Mouse (Mus musculus) ES-E14 (cell line): Measurements from ENCODE around the gene Cog5. TPM values are rescaled to one million over a fixed set of nuclear protein-coding genes. Genes with fewer than 3 reads are reported as not detected.

Experiments
- DNase-seq: peaks from one replicate; pipeline ENCODE4 v3.0.0-alpha.2; 2013; ENCODE audit warnings: low read depth, low spot score
- H3K27ac ChIP-seq: 2 replicates; pipeline ENCODE4 v1.5.1; 2012; ENCODE audit warnings: low read depth, mild to moderate bottlenecking, low read length, moderate library complexity, mixed read lengths; ENCODE audit not compliant: poor library complexity, insufficient read depth, severe bottlenecking
- H3K36me3 ChIP-seq: 2 replicates; pipeline ENCODE4 v1.6.1; 2012; ENCODE audit warnings: mild to moderate bottlenecking, low read length, moderate library complexity, mixed read lengths; ENCODE audit not compliant: control insufficient read depth, poor library complexity, insufficient read depth, severe bottlenecking
- H3K4me1 ChIP-seq, 2 experiments: fragments of 150-350 bp in 1 of 2; sonication (generic) in 1 of 2; 2 replicates each; pipeline ENCODE4 v1.6.1; 2012; ENCODE audit warnings: low read length in 2 of 2, mild to moderate bottlenecking in 1 of 2, mixed read lengths in 1 of 2; ENCODE audit not compliant: control insufficient read depth in 2 of 2, insufficient read depth in 2 of 2, poor library complexity in 1 of 2
- H3K4me3 ChIP-seq, 2 experiments: fragments of 150-350 bp in 1 of 2; sonication (generic) in 1 of 2; 2 replicates each; pipeline ENCODE4 v1.5.1; 2012; ENCODE audit warnings: low read length in 2 of 2, low read depth in 1 of 2, mild to moderate bottlenecking in 1 of 2, mixed read lengths in 1 of 2; ENCODE audit not compliant: insufficient read depth in 1 of 2, poor library complexity in 1 of 2, severe bottlenecking in 1 of 2
- H3K9ac ChIP-seq: 2 replicates; pipeline ENCODE4 v1.6.1; 2012; ENCODE audit warnings: low read depth, mild to moderate bottlenecking, low read length, mixed read lengths; ENCODE audit not compliant: poor library complexity, insufficient read depth, severe bottlenecking
- H3K9me3 ChIP-seq: fragments of 150-350 bp; sonication (generic); 2 replicates; pipeline ENCODE4 v1.6.1; 2012; ENCODE audit warnings: low read depth, mild to moderate bottlenecking, low read length; ENCODE audit not compliant: control insufficient read depth, insufficient read depth
- CHD2 ChIP-seq: IDR thresholded peaks from 2 replicates; pipeline ENCODE4 v1.6.1; 2014; ENCODE audit warnings: mild to moderate bottlenecking, low read depth, low read length, inconsistent platforms
- HCFC1 ChIP-seq: IDR thresholded peaks from 2 replicates; pipeline ENCODE4 v1.6.1; 2012; ENCODE audit warnings: low read length, inconsistent platforms, borderline replicate concordance; ENCODE audit not compliant: insufficient read depth
- MAFK ChIP-seq: IDR thresholded peaks from 2 replicates; pipeline ENCODE4 v1.6.1; 2014; ENCODE audit warnings: mild to moderate bottlenecking, low read depth, low read length, inconsistent platforms; ENCODE audit not compliant: insufficient read depth
- ZC3H11A ChIP-seq: IDR thresholded peaks from 2 replicates; pipeline ENCODE4 v1.6.1; 2012; ENCODE audit warnings: low read depth, mild to moderate bottlenecking, inconsistent platforms, low read length, borderline replicate concordance
- ZNF384 ChIP-seq: IDR thresholded peaks from 2 replicates; pipeline ENCODE4 v1.6.1; 2012; ENCODE audit warnings: low read depth, low read length, inconsistent platforms
- in situ Hi-C, 2 experiments: fragments of 600-800 bp; cut with MboI; formaldehyde crosslinking; loops; one replicate each; pipeline ENCODE4 v1.15.1; 2025; ENCODE audit warnings: low sequenced_read_pairs in 2 of 2, inconsistent platforms in 1 of 2; ENCODE audit not compliant: unreplicated experiment in 2 of 2
- total RNA-seq: library from RNA; depleted of rRNA; stranded (reverse); fragments of 300-350 nt; gene quantifications from 2 replicates; pipeline ENCODE4 v1.2.3, GENCODE M21; 2012

Gene Cog5
- total RNA-seq, 1 experiment, result 33.3 TPM

DNA sequence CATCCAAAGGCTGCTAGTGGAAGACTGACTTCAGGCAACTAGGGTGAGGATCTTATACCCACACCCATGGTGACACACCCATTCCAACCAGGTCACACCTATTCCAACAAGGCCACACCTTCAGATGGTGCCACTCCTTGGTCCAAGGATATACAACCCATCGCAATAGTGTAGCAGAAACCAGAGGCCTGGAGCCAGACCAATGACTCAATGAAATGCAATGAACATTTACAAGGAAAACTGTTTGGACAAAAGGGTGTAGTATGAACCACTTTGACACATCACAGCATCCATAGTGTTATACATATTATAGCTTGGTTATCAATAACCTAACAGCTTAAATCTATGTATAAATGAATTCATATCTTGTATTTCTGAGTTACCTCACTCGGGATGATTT, 194.9 kb downstream of the Cog5 start:
- Histone ChIP-seq H3K36me3 (no peaks in the 10 kb centered on the region), H3K4me3 (no peak overlapping the region), H3K27ac (no peak overlapping the region), H3K4me1 (no peaks in the 10 kb centered on the region), H3K9ac (no peak overlapping the region), H3K9me3 (no peaks in the 10 kb centered on the region)
- TF ChIP-seq ZC3H11A (no peak), ZNF384 (no peak)
- in situ Hi-C loops, result no loop called here
- DNase-seq, result no peak

DNA sequence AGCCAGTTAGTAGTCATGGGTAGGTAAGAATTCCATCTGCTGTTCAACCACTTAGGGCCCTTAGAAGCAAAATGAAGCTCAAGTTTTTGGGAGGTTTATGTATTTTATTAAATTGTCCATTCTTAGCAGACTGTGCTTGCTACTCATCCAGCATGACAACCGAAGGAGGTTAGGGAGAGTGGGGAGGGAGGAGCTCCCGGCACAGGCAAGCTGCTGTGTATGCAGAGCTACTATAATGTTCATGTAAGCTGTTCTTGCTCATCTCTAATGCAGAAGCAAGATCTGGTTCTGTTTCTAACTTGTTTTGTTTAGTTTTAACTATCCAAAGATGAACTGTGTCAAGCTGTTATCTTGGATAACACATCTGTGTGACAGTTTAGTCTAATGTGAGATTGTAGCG, 199.4 kb downstream of the Cog5 start:
- no peak overlapping the region for H3K9ac ChIP-seq
- DNase-seq, result no peak
- no peaks in the 10 kb centered on the region for H3K9me3 ChIP-seq
- in situ Hi-C loops, result no loop called here
- no peaks in the 10 kb centered on the region for H3K4me1 ChIP-seq
- peaks cover 2% of the 10 kb centered on the region; the same call in 1 of the 2 replicates for H3K36me3 ChIP-seq
- no peak overlapping the region for H3K27ac ChIP-seq
- no peak overlapping the region for H3K4me3 ChIP-seq
- TF ChIP-seq ZNF384, result no peak
- no peak for TF ChIP-seq CHD2

DNA sequence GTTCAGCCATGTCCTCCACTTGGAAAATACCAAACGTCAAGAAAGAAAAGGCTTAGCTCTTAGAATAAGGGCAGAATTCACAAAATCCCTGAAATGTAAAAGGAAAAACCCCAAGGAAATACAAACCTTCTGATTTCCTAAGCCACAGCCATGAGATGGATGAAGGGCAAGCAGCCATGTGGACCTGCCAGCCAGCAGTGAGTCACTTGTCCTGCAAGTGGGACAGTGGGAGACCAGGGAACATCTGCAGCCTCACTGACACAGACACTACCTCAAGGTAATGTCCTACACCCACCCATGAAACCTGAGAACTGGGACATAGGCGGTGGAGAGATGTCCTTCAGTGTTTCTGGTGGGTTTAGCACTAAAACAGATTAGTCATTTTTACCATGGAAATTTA, 200.1 kb downstream of the Cog5 start:
- DNase-seq, result no peak
- no peaks in the 10 kb centered on the region for H3K9me3 ChIP-seq
- H3K27ac ChIP-seq, result no peak overlapping the region
- in situ Hi-C loops, result no loop called here
- no peak for TF ChIP-seq ZC3H11A
- no peak for TF ChIP-seq MAFK
- TF ChIP-seq ZNF384, result no peak
- no peak for TF ChIP-seq HCFC1
- TF ChIP-seq CHD2, result no peak
- H3K4me3 ChIP-seq, result no peak overlapping the region
- no peaks in the 10 kb centered on the region for H3K4me1 ChIP-seq
- no peak overlapping the region for H3K9ac ChIP-seq
- H3K36me3 ChIP-seq, result peaks cover 2% of the 10 kb centered on the region; the same call in 1 of the 2 replicates

DNA sequence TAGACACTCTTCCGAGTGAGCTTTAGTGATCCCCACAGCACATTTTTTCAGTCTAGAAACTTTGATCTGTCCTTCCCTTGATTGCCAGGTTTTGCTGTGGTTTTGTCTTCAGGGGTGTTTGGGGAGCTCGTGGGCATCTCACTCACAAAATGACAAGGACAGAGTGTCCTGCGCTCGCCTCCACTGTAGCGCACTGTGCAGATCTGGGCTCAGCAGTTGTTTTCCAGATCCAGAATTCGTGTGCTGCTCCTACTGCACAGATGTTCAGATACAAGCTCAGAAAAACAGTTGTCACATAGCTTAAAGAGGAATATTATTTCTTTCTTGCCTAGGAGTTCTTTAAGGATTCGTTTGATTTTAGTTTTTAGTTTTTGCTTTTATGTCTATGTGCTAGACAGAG, 203.1 kb downstream of the Cog5 start:
- no peak for TF ChIP-seq ZNF384
- no peak for TF ChIP-seq CHD2
- TF ChIP-seq MAFK, result no peak
- no peak for TF ChIP-seq HCFC1
- TF ChIP-seq ZC3H11A, result no peak
- no peaks in the 10 kb centered on the region for H3K9me3 ChIP-seq
- peaks cover 2% of the 10 kb centered on the region; the same call in 1 of the 2 replicates for H3K36me3 ChIP-seq
- no peak for DNase-seq
- no peak overlapping the region for H3K27ac ChIP-seq
- in situ Hi-C loops, result no loop called here
- H3K9ac ChIP-seq, result no peak overlapping the region
- no peaks in the 10 kb centered on the region for H3K4me1 ChIP-seq
- no peak overlapping the region for H3K4me3 ChIP-seq

DNA sequence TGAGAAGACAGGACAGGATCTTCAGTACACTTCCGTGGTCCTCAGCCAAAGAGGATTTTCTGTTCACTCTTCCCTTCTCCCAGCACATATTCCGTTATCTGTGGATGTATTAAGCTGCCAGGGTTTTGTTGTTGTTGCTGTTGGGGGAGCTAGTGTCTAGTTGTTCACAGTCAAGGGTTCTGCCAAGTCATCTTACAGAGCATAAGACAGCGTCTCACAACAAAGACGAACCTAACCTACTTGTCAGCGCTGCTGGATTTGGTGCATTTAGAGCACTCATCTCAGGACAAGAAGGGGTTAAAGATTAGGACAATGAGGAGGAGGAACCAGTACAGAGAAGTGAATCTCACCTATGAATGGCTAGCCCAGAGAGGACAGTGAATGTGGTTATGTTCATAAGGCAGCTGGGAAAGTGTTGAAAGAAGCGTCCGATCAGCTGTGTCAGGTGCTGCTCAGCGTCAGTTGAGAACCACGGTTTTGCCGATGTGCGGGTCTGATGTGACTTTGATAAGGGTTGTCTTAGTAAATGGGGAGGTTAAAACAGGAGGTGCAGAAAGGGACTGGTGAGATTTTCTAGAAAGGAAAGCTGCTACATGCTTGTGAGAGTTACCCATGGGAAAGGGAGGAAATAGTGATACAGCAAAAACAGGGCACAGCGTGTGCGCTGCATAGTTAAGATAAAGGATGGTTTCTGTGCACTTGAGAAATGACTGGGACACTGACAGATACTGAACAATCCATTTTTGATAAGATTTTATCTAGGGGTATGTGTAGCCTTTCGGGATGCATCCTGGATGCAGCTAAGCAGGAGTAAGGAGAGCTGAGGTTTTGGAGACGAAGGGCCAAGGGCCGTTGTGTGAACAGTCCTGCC, 208.2 kb downstream of the Cog5 start:
- H3K4me3 ChIP-seq, result no peak overlapping the region
- in situ Hi-C loops, result no loop called here
- no peaks in the 10 kb centered on the region for H3K9me3 ChIP-seq
- no peak overlapping the region for H3K9ac ChIP-seq
- no peaks in the 10 kb centered on the region for H3K36me3 ChIP-seq
- H3K27ac ChIP-seq, result no peak overlapping the region
- no peaks in the 10 kb centered on the region for H3K4me1 ChIP-seq
- TF ChIP-seq ZC3H11A (no peak), CHD2 (no peak), ZNF384 (no peak), MAFK (no peak), HCFC1 (no peak)
- DNase-seq, result no peak
